Mouse (Mus musculus): ENCODE measurements around the gene Zfp280d.

DNA sequence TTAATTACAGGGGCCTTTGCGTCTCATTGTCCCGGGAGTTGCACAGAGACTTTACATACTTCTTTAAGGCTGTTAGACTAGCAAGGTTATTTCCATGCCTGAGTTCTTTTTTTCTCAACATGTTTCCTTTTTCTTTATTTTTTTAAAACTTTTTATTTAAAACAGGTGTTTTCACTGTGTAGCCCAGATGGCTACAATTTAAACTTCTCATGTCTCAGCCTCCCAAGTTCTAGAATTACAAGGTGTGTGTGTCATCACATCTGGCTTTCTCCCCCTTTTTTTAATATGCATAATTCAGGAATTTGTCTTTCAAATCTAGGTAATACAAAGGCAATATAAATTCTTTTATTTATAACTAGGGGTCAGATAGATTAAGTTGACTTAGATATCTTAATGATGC lies 58.6 kb downstream of the Zfp280d start:
- no peak for TF ChIP-seq ZNF384 (IDR thresholded peaks at IDR 0.05; ENCODE audit: low read depth, low read length)
- TF ChIP-seq HCFC1 (IDR thresholded peaks at IDR 0.05; ENCODE audit: borderline replicate concordance, insufficient read depth, low read length), result no peak
- TF ChIP-seq ZC3H11A (IDR thresholded peaks at IDR 0.05; ENCODE audit: borderline replicate concordance, low read depth, low read length), result no peak
- TF ChIP-seq CHD2 (IDR thresholded peaks at IDR 0.05; ENCODE audit: low read depth, low read length), result no peak
- no peak for TF ChIP-seq MAFK (IDR thresholded peaks at IDR 0.05; ENCODE audit: insufficient read depth, low read depth, low read length)
